Mouse (Mus musculus) midbrain, postnatal 0 days (tissue): ENCODE results near the gene Camk1g. TPM values are rescaled to one million over a fixed set of nuclear protein-coding genes. Genes with fewer than 3 reads are reported as not detected.

Experiments used
- ATAC-seq: fragments of 200-750 bp; cut with Nextera tagmentation; 2 replicates; pipeline ENCODE4 v1.8.0; 2017; ENCODE audit warnings: moderate number of reproducible peaks, mild to moderate bottlenecking, moderate TSS enrichment, moderate library complexity; ENCODE audit not compliant: low FRiP score
- DNase-seq: peaks from one replicate; pipeline ENCODE4 v3.0.0-alpha.2; 2015; ENCODE audit warnings: low spot score
- H3K27ac ChIP-seq: fragments of 300-500 bp; sonication (generic); 2 replicates; pipeline ENCODE4 v1.5.1; 2014; ENCODE audit warnings: low read depth, mild to moderate bottlenecking, low read length, mixed read lengths
- H3K27me3 ChIP-seq: fragments of 300-500 bp; sonication (generic); 2 replicates; pipeline ENCODE4 v1.6.1; 2014; ENCODE audit warnings: low read length, control low read depth, mixed read lengths; ENCODE audit not compliant: insufficient read depth
- H3K36me3 ChIP-seq: fragments of 300-500 bp; sonication (generic); 2 replicates; pipeline ENCODE4 v1.6.1; 2014; ENCODE audit warnings: low read length, control low read depth, mixed read lengths; ENCODE audit not compliant: insufficient read depth
- H3K4me1 ChIP-seq: fragments of 300-500 bp; sonication (generic); 2 replicates; pipeline ENCODE4 v1.6.1; 2014; ENCODE audit warnings: mild to moderate bottlenecking, control low read depth, antibody characterized with exemption, low read length, mixed read lengths; ENCODE audit not compliant: insufficient read depth
- H3K4me2 ChIP-seq: fragments of 300-500 bp; sonication (generic); 2 replicates; pipeline ENCODE4 v1.6.1; 2014; ENCODE audit warnings: low read depth, mild to moderate bottlenecking, low read length, mixed read lengths; ENCODE audit not compliant: poor library complexity, severe bottlenecking
- H3K4me3 ChIP-seq: fragments of 300-500 bp; sonication (generic); 2 replicates; pipeline ENCODE4 v1.5.1; 2014; ENCODE audit warnings: low read depth, mild to moderate bottlenecking, low read length, moderate library complexity
- H3K9ac ChIP-seq: fragments of 300-500 bp; sonication (generic); replicated peaks from 2 replicates; pipeline ENCODE4 v1.6.1; 2014; ENCODE audit warnings: mild to moderate bottlenecking, low read length, moderate library complexity, mixed read lengths; ENCODE audit not compliant: poor library complexity, severe bottlenecking
- H3K9me3 ChIP-seq: fragments of 300-500 bp; sonication (generic); 2 replicates; pipeline ENCODE4 v1.6.1; 2016; ENCODE audit warnings: low read length, control low read depth
- CTCF ChIP-seq: IDR thresholded peaks from 2 replicates; pipeline ENCODE4 v1.5.1; 2016; ENCODE audit warnings: antibody characterized with exemption, mild to moderate bottlenecking
- WGBS: fragments of 180-500 bp; shearing (Covaris S2); extraction: QIAGEN DNeasy Blood & Tissue Kit; methylation state at CpG from one replicate; pipeline ENCODE4 v1.1.7; 2014; 5-methylcytosine and 5-hydroxymethylcytosine counted together
- polyA plus RNA-seq: library from polyadenylated mRNA; unstranded; fragments of >200 nt; fragmentation: Nextera tagmentation; extraction: Ambion mirVana; gene quantifications from 2 replicates; pipeline ENCODE4 v1.2.1, GENCODE M21; 2015
- total RNA-seq: library from RNA; depleted of rRNA; stranded (reverse); fragments of >200 nt; gene quantifications from 2 replicates; pipeline ENCODE4 v1.2.3, GENCODE M21; 2014

The Camk1g gene
- total and polyA plus RNA-seq, 2 experiments from 2014 or later: 46.6 to 48.1 TPM

DNA sequence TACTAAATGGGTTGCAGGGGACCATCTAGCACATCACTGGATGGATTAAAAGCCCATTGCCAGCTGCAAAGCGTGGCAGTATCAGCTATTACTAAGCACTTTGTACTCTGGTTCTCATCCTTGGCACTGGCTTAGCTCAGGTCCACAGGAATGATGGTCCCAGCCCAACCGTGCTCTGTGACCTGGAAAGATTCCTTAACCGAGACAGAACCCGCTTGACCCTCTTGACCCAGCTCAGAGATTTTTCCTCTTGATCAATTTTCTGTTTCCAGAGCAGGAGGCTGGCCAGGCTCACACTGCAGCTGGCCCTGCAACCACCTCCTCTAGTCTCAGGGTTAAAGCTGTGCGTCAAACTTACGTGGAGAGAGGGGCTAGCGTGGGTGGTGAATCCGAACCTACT lies 1.0 kb downstream of the Camk1g start:
- no peak for TF ChIP-seq CTCF
- H3K4me3 ChIP-seq: peak overlapping the region; percentile 58
- peak; percentile 5; the same call in 1 of the 2 replicates for ATAC-seq
- 21% methylated on average over 8 of the region's 8 CpGs for WGBS
- H3K4me1 ChIP-seq: peaks cover 15% of the 10 kb centered on the region
- no peaks in the 10 kb centered on the region for H3K27me3 ChIP-seq
- H3K9me3 ChIP-seq: no peaks in the 10 kb centered on the region
- H3K9ac ChIP-seq: peak overlapping the region; percentile 65
- peak overlapping the region; percentile 71; the same call in 1 of the 2 replicates for H3K27ac ChIP-seq
- H3K36me3 ChIP-seq: no peaks in the 10 kb centered on the region
- peak overlapping the region; percentile 88 for H3K4me2 ChIP-seq
- DNase-seq: no peak

DNA sequence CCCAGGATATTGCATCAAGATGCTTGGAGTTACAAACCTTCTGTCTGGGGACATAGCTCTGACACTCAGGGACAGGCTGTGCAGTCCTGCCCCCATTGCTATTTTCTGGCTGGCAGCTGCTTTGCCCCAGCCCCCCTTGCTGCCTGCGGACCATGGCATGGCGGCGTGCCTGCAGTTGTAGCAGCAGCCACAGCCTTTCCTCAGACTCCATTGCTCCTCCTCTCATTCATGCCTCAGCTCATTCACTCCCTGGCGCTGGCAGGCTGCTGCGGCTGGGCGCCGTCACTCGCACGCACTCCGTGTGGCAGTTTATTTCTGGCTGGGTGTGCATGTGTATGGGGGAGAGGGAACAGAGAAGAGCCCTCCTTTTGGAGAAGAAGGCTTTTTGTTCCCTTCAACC lies 2.0 kb downstream of the Camk1g start:
- peaks cover 15% of the 10 kb centered on the region for H3K4me1 ChIP-seq
- TF ChIP-seq CTCF: peak; percentile 7; the same call in 1 of the 2 replicates
- H3K27me3 ChIP-seq: no peaks in the 10 kb centered on the region
- H3K36me3 ChIP-seq: no peaks in the 10 kb centered on the region
- WGBS: 23% methylated on average over 10 of the region's 10 CpGs
- peak; percentile 81 for DNase-seq
- peak overlapping the region; percentile 71 for H3K27ac ChIP-seq
- peak overlapping the region; percentile 88 for H3K4me2 ChIP-seq
- peak; percentile 61 for ATAC-seq
- H3K9me3 ChIP-seq: no peaks in the 10 kb centered on the region
- peak overlapping the region; percentile 58 for H3K4me3 ChIP-seq
- peak overlapping the region; percentile 65 for H3K9ac ChIP-seq

DNA sequence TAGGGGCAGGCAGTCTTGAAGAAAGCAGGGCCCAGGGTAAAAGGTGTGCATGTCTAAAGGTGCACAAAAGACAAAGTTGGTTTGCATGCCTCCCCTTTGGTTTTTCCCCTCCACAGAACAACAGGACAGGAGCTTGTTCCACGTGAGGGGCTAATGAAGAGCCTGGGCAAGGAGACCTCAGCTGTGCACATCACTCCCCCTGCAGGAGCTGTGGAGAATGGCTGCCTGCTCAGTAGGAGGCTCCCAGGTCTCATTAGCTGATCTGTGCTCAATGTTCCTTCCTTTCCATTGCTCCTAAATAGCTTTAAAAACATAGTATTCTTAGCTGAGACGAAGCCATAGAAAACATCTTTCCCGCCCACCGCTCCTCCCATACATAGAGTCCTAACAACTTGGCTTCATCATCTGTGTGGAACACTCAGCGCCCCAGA lies 6.3 kb downstream of the Camk1g start:
- no peak overlapping the region for H3K4me2 ChIP-seq
- no peak overlapping the region for H3K27ac ChIP-seq
- H3K36me3 ChIP-seq: peaks cover 27% of the 10 kb centered on the region
- H3K4me3 ChIP-seq: no peak overlapping the region
- 70% methylated on average over 5 of the region's 5 CpGs for WGBS
- no peaks in the 10 kb centered on the region for H3K9me3 ChIP-seq
- H3K9ac ChIP-seq: no peak overlapping the region
- no peak for ATAC-seq
- peak; percentile 65 for DNase-seq
- no peaks in the 10 kb centered on the region for H3K27me3 ChIP-seq
- H3K4me1 ChIP-seq: peaks cover 15% of the 10 kb centered on the region
- peak; percentile 74 for TF ChIP-seq CTCF

DNA sequence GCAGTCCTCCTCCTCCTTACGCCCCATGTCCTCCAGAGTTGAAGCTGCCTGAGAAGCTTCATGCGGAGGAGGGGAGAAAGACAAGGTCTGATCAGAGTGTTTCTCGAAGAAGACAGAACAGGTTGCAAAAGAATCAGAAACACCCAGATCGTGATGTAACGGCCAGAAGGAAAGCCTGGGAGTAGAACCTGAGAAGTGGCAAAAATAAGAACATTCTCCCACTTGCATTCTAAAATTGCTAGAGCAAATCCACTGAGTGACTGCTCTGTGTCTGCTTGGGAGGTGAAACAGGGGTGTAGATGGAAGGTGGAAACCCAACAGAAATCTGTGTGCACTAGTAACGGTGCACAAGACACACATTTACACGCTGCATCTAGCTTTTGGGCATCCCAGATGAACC lies 8.0 kb downstream of the Camk1g start:
- DNase-seq (no peak), ATAC-seq (no peak)
- Histone ChIP-seq H3K4me3 (no peak overlapping the region), H3K9ac (no peak overlapping the region), H3K9me3 (no peaks in the 10 kb centered on the region), H3K4me1 (0 out of 2 replicates have a peak, but pooled peaks cover 3% of the 10 kb centered on the region), H3K27me3 (no peaks in the 10 kb centered on the region), H3K36me3 (peaks cover 31% of the 10 kb centered on the region), H3K27ac (no peak overlapping the region), H3K4me2 (no peak overlapping the region)
- TF ChIP-seq CTCF: no peak
- WGBS: 85% methylated on average over 7 of the region's 7 CpGs

DNA sequence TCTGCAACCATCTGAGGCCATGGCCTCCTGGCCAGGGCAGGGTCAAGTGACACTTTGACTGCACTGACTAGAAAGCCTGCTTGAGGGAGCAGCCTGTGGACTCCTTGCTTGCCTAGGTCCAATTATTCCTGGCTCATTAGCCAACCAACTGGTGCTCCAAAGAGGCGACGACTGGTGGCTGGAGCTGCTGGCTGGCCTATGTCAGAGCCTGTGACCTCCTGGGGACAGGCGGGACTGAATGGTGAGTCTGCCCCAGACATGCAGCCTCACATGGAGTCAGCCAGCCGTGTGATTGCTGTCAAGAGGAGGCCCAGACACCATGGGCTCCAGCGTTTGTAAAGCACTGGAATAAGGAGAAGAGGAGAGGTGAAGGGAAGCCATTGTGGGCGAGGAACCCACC lies 8.9 kb downstream of the Camk1g start:
- TF ChIP-seq CTCF: no peak
- no peak for ATAC-seq
- 44% methylated on average over 6 of the region's 6 CpGs for WGBS

DNA sequence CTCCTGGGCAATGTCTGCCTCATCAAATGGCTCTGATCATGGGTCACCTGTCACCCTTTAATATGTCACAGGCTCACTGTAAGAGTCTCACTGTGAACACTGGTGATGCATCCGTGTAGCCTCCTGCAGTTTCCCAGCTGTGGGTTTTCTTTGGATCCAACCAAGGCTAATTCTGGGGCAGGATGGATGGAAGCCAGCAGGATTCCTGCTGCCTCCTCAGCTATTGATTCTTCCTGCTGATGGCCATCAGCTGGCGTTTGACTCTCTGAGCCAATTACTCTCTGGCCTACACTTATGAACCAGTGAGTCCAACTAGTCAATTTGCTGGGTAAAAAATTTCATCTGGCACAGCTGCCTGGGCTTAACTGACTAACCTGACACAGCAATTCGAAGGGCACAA lies 10.9 kb downstream of the Camk1g start:
- 65% methylated on average over 3 of the region's 3 CpGs for WGBS
- H3K9ac ChIP-seq: no peak overlapping the region
- H3K4me3 ChIP-seq: no peak overlapping the region
- no peak for ATAC-seq
- H3K4me1 ChIP-seq: no peaks in the 10 kb centered on the region
- no peak for TF ChIP-seq CTCF
- DNase-seq: no peak
- no peak overlapping the region for H3K4me2 ChIP-seq
- no peaks in the 10 kb centered on the region for H3K9me3 ChIP-seq
- no peak overlapping the region for H3K27ac ChIP-seq
- H3K27me3 ChIP-seq: no peaks in the 10 kb centered on the region
- H3K36me3 ChIP-seq: peaks cover 50% of the 10 kb centered on the region

More for the DNA sequence above, 8.9 kb downstream of the Camk1g start:
- Histone ChIP-seq H3K27me3 (no peaks in the 10 kb centered on the region), H3K9ac (no peak overlapping the region), H3K36me3 (peaks cover 36% of the 10 kb centered on the region), H3K4me1 (no peaks in the 10 kb centered on the region), H3K27ac (no peak overlapping the region), H3K4me3 (no peak overlapping the region), H3K4me2 (no peak overlapping the region), H3K9me3 (no peaks in the 10 kb centered on the region)
- peak; percentile 21 for DNase-seq
